Comparison of ENCODE assay signal across 14 mouse cellular contexts in the genomic region with DNA sequence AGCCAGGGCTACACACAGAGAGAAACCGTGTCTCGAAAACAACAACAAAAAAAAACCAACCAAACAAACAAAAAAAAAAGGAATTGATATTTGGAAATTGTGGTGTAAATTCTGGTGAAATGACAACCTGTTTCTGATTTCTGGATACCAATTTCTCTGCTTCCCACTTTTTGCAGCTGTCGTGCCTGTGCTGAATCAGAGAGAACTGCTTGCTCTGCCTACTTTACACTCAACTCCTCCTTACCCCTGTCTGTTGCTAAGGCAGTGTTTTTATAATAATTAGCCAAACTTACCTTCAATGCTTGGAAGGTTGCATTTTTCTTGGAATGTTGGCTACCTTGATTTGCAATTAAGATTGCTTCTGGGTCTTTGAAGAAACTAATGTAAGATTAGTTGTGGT. TPM values are rescaled to one million over a fixed set of nuclear protein-coding genes. Genes with fewer than 3 reads are reported as not detected.
DNase-seq lines count a peak whose midpoint lies in the region.
"Had no signal": no experiment of that assay in that cellular context is flagged by ENCODE, and none has a peak within 500 bp of the region (broad histone marks: within the 10 kb centered on the region; RNA-seq: fewer than 3 reads in every experiment).

No protein-coding gene starts in this region.

- DNase-seq in kidney, adult 9 months: peak; percentile 36
- DNase-seq in kidney, adult 18-20 months: no peak
- DNase-seq in layer of hippocampus, adult 9-11 months: peak; percentile 39
- no peak for DNase-seq in layer of hippocampus, adult 9-10 months (ENCODE audit: low spot score)
- DNase-seq in right cerebral cortex, adult 2 months (ENCODE audit: low spot score in 2 of 2): peak; percentile 13 to 30
- DNase-seq in right cerebral cortex, postnatal 25 days: no peak
- no peak for DNase-seq in gastrocnemius, adult 18-20 months (ENCODE audit: low spot score)
- DNase-seq: adrenal gland, postnatal 10 days; cerebellum, adult 2 months; cerebellum, postnatal 25 days; gastrocnemius, postnatal 10 days; heart, postnatal 4 days; lung, postnatal 36 days; thymus, postnatal 25 days had no signal

RNA-seq across cellular contexts. Expression of gene Wapl, which starts 38.3 kb away (rescaled TPM):
- total RNA-seq in gastrocnemius, adult 18-20 months (2021): 10 to 100 TPM; 34.4 to 40.5 TPM

Comparison
In these comparisons a context has a peak if more than half of its experiments do, and no peak if none do; other contexts are left out.
1. DNase-seq: peak in kidney, adult 9 months (single experiment), layer of hippocampus, adult 9-11 months (single experiment) and right cerebral cortex, adult 2 months (2 of 2); none in kidney, adult 18-20 months (single experiment), layer of hippocampus, adult 9-10 months (single experiment), right cerebral cortex, postnatal 25 days (single experiment) and gastrocnemius, adult 18-20 months (single experiment).